Mouse (Mus musculus) thymus, postnatal 0 days (tissue): ENCODE data around the gene Vat1. TPM values are rescaled to one million over a fixed set of nuclear protein-coding genes. Genes with fewer than 3 reads are reported as not detected.
"Not testable (repeated sequence)": the region's sequence is repeated elsewhere in the genome, so short reads cannot be mapped to it uniquely, and the experiment has no call there.

ENCODE experiments used
- DNase-seq: peaks from one replicate; pipeline ENCODE4 v3.0.0-alpha.2; 2015; ENCODE audit warnings: low spot score
- polyA plus RNA-seq: library from polyadenylated mRNA; unstranded; fragments of >200 nt; fragmentation: Nextera tagmentation; extraction: Ambion mirVana; gene quantifications from 2 replicates; pipeline ENCODE4 v1.2.1, GENCODE M21; 2015

Vat1 gene
- polyA plus RNA-seq, 1 experiment from 2014 or later: 24.7 TPM

DNA sequence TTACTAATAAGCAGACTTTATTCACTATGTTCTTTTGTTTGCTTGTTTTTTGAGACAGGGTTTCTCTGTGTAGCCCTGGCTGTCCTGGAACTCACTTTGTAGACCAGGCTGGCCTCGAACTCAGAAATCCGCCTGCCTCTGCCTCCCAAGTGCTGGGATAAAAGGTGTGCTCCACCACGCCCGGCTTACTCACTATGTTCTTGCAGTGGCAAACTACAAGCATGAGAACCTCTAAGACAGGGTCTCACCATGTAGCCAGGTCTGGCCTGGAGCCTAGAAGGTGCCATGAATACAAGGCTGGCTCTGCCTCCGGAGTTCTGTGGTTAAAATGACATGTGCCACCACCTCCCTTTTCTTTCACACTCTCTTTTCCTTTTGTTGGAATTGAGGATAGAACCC lies 521 bp upstream of the Vat1 start:
- DNase-seq: not testable (repeated sequence)

DNA sequence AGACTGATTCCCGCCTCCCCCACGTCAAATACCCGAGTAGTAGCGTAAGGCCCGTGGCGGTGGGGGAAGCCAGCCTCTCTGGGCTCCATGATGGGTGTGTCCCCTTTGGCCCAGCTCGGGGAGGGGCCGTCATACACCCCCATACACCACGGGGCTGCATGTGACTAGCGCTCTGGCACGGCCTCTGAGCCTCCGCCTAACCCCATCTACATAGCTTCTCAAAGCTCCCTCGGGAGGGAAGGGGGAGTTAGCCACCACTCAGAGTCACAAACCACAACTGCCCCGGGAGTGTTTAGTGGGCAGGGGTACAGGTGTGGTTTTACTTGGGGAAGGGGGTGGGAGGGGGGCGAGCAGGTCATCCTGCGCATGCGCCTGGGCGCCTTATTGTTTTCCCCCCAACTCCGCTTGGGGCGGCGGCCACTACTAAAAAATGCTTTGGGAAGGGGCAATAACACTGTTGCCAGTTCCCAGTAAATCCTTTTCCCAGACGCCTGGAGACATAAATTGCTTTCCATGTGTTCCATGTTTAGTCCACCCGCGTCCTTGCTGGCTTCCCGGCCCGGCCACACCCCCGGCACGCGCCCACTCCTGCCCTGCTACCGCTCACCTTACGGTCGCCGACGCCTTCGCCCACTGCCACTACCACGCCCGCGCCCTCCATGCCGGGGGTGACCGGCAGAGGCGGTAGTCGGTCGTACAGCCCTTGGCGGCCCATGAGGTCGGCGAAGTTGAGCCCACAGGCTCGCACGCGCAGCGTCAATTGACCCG lies 745 bp downstream of the Vat1 start:
- peak; percentile 59 for DNase-seq

DNA sequence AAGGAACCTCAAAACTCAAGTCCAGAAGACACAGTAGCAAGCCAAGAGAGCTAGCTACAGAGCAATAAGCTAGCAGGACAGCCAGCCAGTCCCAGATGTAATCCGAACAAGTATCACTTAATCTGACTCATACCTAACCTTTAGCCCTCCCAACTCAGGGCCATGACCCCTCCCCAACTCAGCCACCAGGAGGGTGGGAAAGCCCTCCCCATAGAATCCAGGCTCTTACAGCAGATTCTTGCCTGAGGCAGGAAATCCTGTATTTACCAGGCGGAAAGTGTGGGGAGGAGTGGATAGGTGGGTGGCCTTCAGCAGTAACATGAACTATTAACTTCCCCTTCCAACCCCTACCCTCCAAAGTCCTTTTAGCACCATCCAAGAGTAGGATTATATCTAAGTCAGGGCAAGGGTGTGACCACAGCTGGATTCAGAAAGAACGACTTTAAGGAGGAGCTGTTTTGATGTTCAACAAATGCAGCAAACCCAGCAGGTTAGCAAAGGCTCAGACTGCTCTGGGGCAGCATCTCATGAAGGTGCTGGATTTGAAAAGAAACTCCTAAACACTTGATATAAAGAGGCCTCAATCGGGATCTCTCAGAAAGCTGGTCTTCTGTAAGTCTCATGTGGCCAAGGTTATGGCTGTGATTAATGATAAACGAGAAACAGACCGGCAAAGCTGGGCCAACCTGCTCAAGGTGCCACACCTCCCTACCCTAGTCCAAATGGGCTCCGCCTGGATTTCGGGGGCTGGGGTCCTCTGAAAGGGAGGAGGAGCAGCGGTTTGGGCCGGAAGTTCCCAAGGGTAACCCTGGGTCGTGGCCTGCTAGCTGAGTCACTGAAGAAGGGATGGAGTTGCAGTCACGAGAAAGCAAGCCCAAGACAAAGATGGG lies 1.6 kb downstream of the Vat1 start, which contains the start of gene Rnd2:
Gene Rnd2 (plus strand): TSS at position 789 of the 890 bp plus-strand sequence.
- peak; percentile 38 for DNase-seq

DNA sequence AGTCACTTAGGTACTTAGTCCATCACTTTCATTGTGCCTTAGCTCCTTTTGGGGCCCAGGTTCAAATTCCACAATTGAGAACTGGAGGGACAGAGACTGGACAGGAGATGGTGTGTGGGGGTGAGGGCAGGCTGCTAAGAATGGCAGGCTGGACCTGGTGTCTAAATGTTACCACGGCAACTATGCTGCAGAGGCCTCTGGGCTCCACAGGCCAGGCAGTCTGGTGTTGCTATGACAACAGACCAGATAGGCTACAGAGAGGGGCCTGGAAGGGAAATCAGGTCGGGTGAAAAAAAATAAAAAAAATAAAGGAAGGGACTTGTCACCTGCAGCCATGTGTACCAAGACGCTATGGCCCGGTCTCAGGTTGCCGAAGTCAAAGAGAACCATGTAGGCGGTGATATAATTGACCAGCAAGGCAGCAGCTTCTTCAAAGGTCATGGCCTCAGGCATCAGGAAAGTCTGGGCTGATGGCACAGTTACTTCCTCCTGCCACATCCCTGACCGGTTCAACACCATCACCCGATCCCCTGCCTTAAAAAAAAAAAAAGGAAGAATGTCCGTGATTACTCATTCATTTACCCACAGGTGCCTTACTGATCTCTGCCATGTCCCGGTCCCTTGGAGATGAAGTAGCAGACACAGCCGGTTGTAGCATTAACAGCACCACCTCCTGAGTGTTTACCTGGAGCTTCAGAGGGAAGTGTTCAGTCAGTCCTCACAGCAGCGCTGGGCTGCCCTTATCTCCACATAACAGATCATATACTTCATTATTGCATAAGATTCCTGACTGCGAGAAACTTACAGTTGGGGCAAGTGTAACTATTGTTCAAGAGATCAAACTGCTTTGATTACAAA lies 3.2 kb downstream of the Vat1 start:
- no peak for DNase-seq

DNA sequence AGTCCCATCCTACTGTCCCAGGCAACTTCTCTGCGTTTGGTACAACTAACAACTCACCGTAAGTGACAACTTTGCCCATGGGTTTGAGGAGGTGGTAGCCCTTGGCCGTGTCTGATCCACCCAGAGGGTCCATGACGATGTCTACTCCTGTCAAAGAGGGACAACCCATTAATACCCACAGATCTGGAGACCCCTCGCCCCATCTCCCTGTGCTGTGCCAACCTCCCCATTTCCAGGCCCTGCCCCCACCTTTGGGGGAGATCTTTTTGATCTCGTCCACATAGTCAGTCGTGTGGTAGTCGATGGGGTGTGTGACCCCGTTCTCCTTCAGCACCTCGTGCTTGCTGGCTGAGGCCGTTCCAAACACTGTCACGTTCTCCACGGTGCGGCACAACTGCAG lies 3.9 kb downstream of the Vat1 start:
- no peak for DNase-seq

DNA sequence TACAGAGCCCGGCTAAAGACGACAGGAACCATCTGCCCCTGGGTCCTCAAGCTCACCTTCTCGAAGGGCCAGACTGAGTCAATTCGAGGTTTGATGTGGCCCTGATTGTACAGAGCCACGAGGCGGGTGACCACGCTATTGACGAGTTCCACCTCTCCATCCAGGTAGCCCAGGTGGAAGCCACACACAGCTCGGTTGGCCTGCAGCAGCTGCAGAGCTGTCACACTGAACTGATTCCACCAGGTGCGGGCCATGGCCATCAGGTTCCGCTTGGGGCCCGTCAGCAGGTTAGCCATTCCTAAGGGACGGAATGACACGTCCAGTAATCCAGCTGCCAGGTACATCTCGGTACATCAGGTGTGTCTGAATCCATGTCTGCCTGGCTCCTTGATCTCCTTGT lies 5.7 kb downstream of the Vat1 start:
- DNase-seq: no peak

DNA sequence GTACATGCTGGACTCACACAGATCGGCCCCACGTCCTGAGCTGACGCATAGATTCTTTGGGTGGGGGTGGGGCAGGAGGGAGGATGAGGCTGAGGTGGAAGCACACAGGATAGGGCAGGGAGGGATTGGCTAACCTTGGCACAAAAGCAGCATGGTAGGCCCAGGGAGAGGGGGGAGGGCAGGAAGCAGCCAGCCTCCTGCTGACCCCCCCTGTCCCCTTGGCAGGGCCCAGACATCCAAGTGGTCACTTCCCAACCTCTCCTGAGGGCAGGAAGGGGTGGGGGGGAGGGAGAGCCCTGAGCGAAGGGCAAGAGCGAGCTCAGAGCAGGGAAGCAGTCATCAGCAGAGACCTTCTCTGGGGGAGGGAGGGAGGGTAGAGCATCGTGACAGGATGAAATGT lies 6.3 kb downstream of the Vat1 start:
- no peak for DNase-seq

DNA sequence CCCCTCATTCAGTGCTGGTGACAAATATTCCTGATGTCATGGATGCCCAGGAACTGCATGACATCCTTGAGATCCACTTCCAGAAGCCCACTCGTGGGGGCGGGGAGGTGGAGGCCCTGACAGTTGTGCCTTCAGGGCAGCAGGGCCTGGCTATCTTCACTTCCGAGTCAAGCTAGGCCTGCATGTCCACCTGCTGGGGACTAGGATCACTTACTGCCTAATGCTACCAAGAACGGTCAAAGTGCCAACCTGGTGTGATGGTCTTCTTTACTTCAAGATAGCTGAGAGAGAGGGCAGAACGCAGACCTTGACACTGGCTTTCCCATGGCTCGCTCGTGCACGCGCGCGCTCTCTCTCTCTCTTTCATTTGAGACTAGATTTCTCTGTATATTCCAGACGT lies 7.8 kb downstream of the Vat1 start:
- no peak for DNase-seq

DNA sequence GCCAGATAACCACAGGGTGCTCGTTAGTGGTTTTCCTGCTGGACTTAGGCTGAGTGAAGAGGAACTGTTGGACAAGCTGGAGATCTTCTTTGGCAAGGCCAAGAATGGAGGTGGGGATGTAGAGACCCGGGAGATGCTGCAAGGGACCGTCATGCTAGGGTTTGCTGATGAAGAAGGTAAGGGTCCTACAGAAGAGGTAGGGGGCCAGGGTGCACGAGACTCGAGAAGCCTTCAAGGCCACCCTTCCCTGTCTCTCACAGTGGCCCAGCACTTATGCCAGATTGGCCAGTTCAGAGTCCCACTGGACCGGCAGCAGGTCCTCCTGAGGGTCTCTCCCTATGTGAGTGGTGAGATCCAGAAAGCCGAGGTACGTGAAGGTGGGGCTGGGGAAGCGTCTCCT lies 8.4 kb downstream of the Vat1 start:
- DNase-seq: no peak

DNA sequence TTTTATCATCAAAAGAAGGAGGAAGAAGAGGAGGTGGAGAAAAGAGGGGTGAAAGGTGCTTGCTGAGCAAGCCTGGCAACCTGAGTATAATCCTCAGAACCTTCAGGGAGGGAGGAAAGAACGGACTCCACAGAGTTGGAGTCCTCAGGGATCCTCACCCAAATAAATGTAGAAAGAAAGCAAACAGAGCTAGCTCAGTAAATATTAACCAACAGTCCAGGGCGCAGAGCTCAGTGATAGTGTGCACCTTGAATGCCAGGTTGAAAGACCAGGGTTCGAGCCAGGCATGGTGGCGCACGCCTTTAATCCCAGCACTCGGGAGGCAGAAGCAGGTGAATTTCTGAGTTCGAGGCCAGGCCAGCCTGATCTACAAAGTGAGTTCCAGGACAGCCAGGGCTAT lies 10.4 kb downstream of the Vat1 start:
- DNase-seq: no peak

DNA sequence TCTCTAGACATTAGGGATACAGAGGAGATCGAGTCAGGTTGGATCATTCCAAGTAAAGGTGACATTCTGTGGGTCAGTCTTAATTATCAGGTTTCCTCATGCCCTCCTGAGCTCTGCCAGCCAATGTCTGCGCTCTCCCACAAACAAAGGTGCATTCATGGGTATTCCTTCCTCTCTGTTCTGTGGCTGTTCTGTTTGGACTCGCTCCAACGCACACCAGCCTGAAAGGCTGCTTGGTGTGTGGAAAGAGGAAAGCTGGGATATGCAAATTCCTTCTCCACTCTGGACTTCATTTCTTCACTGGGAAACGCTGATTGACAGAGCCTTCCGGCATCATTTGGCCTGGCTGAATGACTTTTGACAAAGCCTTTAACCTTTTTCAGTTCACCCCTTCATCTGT lies 11.3 kb downstream of the Vat1 start:
- no peak for DNase-seq

DNA sequence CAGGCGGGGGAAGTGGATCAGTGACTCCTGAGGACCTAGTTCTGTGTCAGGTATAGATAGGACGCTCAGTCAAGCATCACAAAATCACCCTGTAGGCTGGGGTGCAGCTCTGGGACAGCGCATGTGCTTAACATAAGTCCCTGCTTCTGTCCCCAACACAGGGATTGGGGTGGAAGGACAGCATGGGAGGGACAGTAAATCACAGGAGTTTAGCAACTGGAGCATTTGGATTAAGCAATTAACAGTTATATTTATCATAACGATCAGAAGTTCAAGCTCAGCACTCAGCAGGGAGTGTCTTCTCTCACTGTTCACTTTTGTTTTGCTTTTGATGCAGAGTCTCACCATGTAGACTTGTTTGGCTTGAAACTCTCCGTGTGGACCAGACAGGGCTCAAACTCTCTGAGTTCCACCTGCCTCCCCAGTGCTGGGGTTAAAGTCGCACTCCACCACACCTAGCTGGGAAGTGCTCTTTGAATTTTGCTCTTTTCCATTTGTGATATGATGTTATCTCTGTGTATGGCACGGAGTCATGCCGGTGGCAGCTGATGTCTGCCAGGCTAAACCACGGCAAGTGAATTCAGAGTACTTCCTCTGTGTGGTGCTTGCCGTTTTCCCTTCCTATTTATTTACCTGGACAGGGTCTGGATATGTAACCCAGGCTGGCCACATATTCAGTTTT lies 13.8 kb downstream of the Vat1 start:
- no peak for DNase-seq

DNA sequence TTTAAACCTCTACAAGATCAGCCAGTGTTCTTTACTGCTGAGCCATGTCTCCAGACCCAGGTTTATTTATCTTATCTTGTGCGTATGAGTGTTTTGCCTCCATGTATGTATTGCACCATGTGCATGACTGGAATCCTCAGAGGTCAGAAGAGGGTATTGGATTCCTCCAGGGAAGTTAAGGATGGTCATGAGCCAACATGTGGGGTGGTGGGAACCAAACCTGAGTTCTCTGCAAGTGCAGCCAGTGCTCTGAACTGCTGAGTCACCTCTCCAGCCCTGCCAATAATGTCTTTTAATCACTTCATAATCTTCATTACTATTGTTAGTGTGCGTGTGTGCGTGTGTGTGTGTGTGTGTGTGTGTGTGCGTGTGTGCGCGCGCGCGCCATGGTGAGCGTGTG lies 14.5 kb downstream of the Vat1 start:
- DNase-seq: no peak

DNA sequence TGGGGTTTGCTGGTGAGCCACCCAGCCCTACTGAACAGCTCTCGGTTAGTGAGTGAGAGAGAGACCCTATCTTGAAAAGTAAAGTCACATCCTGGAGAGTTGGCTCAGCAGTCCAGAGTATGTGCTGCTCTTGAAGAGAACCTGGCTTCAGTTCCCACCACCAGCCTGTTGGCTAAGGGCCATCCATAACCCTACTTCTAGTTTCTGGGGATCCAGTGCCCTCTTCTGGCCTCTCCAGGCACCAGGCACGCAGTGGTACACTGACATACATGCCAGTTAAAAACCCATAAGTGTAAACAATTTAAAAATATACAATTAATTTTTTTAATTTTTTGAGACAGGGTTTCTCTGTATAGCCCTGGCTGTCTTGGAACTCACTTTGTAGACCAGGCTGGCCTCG lies 15.6 kb downstream of the Vat1 start:
- DNase-seq: peak; percentile 29

DNA sequence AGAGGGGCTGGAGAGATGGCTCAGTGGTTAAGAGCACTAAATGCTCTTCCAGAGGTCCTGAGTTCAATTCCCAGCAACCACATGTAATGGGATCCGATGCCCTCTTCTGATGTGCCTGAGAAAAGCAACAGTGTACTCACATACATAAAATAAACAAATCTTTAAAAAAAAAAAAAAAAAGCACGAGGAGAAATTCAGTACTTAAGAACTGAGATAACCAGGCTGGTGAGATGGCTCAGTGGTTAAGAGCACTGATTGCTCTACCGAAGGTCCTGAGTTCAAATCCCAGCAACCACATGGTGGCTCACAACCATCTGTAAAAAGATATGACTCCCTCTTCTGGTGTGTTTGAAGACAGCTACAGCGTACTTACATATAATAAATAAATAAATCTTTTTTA lies 16.4 kb downstream of the Vat1 start:
- DNase-seq: not testable (repeated sequence)

DNA sequence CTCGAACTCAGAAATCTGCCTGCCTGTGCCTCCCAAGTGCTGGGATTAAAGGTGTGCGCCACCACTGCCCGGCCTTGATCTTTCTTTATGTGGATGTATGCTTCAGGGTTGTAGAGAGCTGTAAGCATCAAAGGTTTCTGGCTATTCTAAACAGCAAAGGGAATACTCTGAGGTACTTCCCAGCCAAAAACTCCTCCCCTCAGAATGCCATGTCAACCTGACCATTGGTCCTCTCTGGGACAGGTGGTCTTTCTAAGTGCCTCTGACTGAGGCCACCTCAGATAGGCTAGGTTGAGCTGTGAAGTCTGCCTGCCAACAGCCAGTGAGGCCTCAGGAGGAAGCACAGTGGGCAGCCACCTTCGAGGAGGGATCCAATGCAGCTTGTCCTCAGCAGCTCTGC lies 17.1 kb downstream of the Vat1 start:
- no peak for DNase-seq

DNA sequence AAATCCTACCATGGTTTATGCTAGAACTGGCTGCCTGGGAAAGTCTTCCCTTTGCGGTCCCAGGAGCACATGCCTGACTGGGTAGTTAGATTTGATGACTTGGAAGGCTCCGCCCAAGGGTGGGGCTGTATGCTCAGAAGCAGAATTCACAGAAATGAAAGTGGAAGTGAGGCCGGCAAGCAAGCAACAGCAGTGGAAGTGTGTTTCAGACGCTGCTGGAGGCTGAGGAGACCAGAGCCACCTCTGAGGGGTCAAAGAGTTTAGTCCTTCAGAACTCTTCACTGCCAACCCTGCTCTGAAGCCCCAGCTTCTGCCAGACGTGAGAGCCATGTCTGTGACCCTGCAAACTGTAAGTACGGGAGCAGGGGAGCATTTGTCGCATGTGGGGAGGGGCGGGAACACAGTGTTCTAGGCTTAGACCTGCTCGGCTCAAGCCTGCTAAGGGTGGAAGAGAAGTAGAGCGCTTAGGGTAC lies 17.7 kb downstream of the Vat1 start, which contains the start of gene Ifi35:
Gene Ifi35 (plus strand): TSS at position 134 of the 473 bp plus-strand sequence.
- DNase-seq: peak; percentile 75

DNA sequence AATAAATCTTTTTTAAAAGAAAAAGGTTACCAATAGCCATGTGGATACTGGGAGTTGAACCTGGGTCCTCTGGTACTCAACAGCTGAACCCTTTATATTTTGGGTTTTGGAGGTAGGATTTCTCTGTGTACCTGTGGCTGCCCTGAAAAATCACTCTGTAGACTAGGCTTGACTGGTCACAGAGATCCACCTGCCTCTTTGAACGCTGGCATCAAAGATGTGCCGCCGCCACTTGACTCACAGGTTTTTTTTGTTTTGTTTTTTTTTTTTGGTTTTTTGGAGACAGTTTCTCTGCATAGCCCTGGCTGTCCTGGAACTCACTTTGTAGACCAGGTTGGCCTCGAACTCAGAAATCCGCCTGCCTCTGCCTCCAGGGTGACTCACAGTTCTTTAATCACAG lies 18.2 kb downstream of the Vat1 start:
- DNase-seq: peak; percentile 56

DNA sequence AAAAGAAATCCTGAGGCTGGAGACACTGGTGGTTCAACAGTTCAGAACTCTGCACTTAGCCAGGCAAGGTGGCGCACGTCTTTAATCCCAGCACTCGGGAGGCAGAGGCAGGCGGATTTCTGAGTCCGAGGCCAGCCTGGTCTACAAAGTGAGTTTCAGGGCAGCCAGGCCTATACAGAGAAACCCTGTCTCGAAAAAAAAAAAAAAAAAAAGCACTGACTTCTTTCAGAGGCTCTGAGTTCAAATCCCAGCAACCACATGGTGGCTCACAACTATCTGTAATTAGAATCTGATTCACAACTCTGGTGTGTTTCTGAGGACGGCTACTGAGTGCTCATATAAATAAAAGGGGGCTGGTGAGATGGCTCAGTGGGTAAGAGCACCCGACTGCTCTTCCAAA lies 19.2 kb downstream of the Vat1 start:
- not testable (repeated sequence) for DNase-seq

DNA sequence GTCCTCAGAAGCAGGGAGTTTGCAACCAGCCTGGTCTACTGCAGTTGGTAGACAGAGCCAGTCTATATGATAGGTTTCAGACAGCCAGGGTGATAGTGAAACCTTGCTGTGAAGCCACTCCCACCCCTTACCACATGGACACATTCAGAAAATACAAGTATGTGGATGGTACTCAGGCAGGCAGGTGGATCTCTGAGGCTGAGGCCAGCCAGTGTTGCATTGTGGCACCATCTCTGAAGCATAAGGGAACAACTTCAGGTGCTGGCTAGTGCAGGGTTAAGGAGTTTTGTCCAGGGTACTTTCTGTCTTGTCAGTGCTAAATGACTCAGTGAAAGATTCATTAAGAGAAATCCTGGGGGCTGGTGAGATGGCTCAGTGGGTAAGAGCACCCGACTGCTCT lies 19.7 kb downstream of the Vat1 start:
- DNase-seq: no peak

DNA sequence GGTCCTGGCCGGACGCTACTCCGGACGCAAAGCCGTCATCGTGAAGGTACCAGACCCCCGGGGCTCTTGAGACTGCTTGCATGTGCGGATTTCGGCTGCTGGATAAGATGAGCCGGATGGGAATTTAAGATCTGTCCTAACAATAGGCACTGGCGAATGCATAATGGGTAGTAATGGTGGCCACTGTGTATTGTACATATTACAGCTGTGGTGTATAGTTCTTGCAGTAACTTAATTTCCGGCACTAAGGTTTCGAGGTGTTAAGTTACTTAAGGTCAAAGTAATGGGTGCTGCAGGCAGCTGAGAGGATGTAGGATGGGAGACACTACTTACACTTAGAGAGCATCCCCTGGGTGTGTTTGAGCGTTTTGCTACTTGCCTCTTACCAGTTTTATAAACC lies 23.3 kb downstream of the Vat1 start:
- DNase-seq: peak; percentile 54
